Mouse (Mus musculus) left cerebral cortex, postnatal 14 days (tissue): ENCODE data around the gene Drc1. TPM values are rescaled to one million over a fixed set of nuclear protein-coding genes. Genes with fewer than 3 reads are reported as not detected.

Experiments
- DNase-seq, 2 experiments: peaks; one replicate each; pipeline ENCODE4 v3.0.0; 2021 to 2022; ENCODE audit warnings: low spot score in 2 of 2, mixed read lengths in 1 of 2
- intact Hi-C: fragments of 180-260 bp; cut with DNase I; formaldehyde crosslinking; loops from one replicate; pipeline ENCODE4 v1.15.1; 2025
- total RNA-seq, 2 experiments: library from RNA; stranded (reverse); gene quantifications; 2 replicates each; pipeline ENCODE4 v1.2.3; 2021

The Drc1 gene
- total RNA-seq, 2 experiments from 2014 or later, result 14.9 to 18.2 TPM

DNA sequence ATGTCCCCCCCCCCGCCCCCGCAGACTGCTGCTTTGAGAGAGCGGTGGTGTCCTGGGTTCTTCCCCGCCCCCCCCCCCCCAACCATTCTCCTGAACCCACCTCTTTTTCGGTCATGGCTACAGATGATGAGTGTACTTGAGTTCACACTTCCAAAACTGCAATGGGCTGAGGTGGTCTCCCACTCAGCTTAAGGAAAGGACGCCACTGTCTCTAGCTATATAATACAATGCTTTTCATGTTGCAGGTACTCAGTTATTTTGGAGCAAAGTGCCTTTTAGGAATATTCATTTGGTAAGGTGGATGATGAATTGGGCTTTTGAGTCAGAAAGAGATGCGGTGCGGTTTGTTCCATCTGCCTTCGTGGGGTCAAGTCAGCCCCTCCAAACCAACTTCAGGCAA, 324 bp upstream of the Drc1 start:
- intact Hi-C loops, result no loop called here
- no peak for DNase-seq

DNA sequence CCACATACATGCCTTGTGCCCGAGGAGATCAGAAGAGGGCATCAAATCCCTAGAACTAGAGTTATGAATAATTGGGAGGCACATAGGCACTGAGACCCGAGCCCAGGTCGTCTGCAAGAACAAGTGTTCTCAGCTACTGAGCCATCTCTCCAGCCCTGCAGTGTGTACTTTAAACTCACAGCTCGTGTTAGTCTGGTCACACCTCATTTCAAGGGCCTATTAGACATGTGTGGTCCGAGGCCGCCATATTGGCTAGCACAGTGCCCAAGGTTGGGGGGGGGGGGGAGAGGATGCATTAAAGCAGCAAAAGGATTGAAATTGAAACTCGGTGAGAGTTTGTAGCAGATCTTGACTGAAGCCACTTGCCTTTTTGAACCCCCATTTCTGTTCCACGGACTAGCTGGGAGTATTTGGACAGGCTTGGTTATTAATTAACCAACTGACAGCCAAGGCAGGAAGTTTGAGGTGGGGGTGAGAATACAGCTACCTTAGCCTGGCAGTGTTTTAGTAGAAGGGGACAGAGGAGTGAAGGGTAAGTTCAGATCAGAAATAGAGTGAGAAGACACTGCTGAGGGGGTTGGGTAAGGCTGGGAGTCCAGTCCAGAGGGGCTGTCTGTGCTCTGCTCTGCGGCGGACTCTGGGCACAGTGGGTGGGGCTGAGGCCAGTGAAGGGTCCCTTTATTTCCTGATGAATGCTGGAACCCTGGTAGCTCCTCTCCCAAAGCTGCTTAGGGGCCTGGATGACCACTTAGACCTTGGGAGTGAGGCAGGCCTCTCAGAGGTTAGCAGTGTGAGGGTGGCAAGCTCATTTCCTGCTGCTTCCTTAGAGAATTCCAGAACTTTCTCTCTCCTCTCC, 5.0 kb downstream of the Drc1 start:
- no peak for DNase-seq
- intact Hi-C loops, result no loop called here

DNA sequence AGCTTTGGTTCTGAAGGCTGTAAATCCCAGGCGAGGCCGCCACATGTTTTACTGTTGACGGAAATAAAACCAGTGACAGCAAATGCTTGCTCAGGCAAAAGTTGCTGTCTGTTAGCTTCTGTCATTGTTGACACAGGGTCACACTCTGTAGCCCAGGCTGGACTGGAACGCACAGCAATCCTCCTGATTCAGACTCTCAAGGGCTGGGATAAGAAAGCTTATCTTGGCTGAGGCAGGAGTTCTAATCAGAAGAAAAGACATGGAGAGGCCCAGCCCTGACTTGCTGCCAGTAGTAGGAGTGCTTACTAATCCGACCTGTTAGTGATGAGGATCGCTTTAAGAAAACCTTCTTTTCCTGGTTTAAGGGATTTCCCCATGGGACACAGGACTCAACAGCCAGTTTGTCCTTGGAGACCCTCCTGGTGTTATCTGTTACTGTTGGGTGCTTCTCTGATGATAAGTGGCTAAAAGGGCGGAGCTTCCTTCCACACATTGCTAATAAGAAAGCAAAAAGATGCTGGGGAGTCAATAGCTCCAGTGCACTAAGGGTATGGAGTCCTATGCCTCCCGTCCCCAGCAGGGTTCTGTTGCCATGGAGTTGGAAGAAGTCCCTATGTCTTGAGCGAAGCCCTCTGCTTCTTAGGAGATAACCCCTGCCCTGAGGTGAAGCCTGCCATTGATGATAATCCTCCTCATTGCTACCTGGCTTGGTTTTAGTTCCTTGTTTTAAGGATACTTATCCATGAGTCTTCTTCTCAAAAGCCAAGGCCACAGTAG, 6.1 kb downstream of the Drc1 start:
- intact Hi-C loops, result no loop called here
- no peak for DNase-seq

DNA sequence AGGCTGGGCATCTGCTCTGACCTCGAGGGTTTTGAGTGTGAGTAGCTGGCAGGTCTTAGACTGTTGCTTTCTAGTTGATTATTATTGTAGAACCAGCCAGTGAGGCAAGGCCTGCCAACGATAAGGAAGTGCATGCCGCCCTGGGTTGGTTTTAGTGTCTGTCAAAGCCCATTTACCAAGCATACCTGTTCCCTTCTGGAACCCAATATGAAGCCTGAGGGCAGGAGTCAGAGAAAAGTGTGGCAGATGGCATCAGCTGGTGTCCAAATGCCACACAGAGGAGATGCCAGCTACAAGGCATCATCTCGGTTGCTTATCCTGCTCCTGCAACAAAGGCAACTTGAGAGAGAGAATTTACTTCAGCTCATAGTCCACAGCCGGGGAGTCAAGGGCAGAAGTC, 59.6 kb downstream of the Drc1 start:
- no peak for DNase-seq
- intact Hi-C loops, result no loop called here

DNA sequence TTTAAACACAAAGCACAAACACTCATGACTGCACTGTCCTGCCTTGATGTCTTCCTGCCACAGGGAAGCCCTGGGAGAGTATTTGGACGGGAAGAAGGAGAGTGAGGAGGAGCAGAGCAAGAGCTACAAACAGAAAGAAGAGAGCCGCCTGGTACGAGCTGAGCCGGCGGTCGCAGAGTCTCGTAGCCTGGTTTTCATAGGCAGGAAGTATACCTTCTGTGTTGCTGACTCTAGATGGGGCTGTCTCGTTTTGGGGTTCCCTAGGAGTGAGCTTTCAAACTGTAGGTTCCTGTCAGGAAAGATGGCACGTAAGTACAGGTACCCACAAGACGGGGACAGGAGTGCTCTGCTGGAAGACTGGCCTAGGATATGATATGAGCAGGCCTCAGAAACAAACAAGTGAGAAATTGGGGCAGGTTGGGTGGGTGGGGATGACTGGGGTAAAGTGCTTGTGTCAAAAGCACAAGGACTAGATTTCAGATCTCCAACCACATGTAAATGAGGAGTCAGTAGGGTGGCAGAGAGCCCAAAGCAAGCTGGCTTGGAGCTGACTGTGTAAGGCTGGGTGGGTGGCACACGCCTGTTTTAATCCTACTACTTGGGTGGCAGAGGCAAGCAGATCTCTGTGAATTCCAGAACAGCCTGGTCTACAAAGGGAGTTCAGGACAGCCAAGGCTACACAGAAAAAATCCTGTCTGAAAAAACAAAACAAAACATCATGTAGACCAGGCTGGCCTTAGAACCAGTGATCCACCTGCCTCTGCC, 60.6 kb downstream of the Drc1 start:
- intact Hi-C loops, result no loop called here

DNA sequence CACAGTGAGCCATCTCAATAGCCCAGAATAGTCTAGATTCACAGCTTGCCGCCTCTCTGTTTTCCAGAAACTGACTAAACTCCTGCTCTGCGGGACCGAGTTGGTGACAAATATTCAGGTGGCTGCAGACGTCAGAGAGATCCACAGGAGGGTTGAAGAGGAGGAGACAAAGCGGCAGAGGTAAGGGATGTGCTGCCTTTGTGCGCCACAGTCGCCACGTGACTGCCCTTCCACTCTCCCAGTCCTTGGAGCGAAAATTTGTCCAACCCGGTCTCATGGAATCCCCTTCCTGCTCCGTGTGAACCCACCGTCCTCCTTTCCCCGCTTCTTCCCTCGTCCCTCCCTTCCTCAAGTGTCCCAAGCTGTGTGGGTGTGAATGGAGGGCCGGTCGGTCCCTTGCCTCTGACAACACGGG, 61.4 kb downstream of the Drc1 start:
- intact Hi-C loops, result no loop called here

More for the DNA sequence above, 60.6 kb downstream of the Drc1 start:
- no peak for DNase-seq

DNA sequence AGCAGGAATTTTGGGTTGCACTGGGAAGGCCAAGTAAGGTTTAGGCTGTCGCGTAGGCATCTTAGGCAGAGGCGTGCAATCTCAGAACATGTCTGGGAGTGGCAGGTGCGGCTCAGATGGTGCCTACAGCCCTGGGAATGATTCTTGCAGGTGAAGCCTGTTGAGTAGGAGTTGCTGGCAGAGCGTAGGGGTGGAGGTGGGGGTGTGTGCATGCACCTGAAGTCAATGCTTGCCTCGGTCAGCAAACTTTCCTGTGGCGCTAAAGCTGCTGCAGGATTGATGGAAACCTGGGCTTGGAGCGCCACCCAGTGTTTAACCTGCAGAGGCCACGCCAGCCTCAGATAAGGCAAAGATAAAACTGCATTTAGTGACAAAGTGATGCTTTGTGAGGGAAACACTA, 61.9 kb downstream of the Drc1 start:
- peak; percentile 54 to 67 for DNase-seq
- intact Hi-C loops, result no loop called here

More for the DNA sequence above, 61.4 kb downstream of the Drc1 start:
- DNase-seq, result peak in 1 of 2 experiments; percentile 42

DNA sequence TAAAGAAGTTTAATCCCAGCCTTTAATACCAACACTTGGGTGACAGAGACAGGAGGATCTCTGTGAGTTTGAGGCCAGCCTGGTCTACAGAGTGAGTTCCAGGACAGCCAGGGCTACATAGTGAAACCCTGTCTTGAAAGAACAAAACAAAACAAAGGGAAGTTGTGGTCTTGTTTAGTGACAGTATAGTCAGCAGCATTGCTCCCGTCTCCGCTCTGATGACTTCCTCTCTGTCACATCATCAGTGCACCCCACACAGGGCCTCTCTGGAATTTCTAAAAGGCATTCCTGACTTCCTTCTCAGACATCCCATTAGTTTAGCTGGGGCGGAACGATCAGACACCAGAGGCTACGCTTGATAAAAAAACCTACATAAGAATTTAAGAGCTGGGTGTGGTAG, 62.7 kb downstream of the Drc1 start:
- intact Hi-C loops, result no loop called here
- DNase-seq, result no peak

DNA sequence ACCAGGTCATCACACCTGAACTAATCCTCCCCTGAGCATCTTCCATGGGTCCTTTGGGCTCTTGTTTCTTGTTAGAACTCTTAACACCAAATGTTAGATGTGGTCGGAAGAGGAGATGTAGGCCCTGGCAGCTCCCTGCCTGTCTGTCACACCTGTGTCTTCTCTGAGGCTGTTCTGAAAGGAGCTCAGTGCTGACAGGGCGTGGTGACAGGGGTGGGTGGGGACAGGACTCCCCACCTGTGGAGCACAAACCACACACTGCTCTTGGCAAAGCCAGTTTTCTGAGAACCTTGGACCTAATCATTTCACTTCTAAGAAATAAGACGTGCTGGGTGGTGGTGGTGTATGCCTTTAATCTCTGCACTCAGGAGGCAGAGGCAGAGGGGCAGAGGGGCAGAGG, 72.4 kb downstream of the Drc1 start:
- intact Hi-C loops, result no loop called here

DNA sequence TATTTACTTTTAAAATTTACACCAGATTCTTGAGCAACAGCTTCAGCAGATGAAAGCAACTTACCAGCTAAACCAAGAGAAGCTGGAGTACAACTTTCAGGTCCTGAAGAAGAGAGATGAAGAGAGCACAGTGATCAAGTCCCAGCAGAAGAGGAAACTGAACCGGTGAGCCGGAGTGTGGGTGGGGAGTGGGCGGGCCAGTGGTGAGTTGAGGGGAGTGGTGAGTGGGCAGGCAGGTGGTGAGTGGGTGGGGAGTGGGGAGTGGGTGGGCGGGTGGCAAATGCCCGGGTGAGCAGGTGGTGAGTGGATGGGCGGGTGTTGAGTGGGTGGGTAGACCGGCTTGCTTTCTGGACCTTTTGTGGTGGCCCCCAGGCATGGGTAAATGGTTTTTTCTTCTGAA, 73.9 kb downstream of the Drc1 start:
- intact Hi-C loops, result no loop called here
- DNase-seq, result no peak

More for the DNA sequence above, 72.4 kb downstream of the Drc1 start:
- DNase-seq, result no peak

DNA sequence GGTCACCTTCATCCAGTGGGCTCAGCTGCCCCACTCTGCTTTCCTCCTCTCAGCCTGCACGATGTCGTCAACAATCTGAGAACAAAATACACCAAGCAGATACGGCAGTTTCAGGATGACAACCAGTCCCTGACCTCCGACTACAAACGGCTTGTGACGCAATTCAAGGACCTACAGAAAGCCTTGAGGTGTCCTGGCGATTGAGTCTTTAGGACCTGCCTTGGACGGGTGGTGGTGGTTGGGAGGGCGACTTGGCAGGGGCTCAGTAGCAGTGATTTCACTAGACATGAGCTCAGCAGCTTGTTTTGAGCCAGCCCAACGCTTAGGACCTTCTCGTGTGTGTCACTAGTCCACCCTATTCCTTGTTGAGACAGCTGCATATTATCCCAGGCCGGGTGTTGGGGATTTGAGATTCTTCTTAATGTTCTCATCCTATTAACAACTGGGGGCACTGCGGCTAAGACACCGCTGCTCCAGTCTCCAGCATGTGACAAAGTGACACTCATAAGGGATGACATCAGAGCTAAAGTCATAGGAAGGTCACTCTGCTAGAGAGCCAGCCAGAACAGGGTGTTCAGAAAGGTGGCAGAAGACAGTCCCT, 74.5 kb downstream of the Drc1 start:
- intact Hi-C loops, result no loop called here
- no peak for DNase-seq

DNA sequence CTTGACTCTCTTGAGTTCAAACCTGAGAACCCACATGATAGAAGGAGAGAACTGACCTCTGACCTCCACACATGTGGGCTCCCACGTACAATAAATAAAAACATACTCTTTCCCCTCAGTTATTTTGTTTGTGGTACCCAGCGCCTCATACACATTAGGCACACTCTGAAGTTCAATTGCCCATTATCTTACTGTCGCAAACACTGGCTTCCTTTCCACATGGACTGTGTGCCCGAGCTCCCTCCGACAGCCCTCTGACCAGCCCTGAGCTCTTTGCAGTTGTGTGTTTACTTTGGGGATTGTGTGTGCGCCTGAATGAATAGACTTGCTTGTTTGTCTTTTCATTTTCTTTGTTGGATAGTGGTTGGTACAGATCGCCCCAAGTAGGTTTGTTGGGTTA, 75.5 kb downstream of the Drc1 start:
- DNase-seq, result no peak
- intact Hi-C loops, result no loop called here

DNA sequence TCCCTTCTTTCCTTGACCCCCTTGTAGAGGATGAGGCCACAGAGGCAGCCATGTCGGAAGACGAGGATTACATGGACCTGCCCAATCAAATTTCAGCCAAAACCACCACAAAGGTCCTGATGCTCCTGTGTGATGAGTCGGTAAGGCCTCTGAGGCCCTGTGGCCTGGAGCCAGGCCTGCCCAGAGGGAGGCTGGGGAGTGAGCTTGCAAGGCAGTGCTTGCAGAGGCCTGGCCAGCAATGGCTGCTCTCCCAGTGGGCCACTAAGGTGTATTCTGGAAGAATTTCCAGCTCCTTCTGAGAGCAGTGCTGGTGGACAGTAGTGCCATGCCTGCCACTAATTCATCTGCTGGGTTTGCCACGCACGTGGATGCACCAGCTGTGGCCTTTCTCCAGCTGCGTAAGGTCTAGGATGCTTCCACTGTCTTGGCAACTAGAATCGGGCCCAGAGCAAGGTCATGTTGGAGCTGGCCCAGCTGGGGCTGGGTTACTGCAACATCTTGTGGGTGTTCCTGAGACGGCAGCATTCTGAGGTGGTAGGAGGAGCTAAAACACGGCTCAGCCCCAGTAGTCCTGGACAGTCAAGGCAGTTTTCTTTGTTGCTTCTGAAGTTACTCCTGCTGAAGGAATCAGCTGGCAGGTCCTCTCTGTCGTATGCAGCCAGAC, 77.4 kb downstream of the Drc1 start:
- no peak for DNase-seq
- intact Hi-C loops, result no loop called here

DNA sequence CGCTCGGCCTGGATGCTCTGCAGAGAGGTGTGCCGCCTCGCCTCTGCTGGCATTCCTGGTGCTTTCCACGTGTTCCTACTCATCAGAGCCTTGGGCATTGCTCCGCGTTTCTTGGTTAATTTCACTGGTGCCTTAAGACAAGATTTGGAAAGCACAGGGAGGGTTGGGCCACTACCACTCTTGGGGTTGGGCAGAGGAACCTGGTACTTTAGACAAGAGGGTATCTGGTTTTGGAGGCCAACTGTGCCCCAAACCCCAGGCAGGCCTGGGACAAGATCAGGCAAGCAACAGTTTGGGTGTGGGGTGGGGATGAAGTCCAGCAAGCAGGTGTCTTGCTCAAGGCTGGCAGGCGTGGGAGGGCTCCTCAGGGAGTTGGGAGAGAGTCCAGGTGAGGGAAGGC, 86.2 kb downstream of the Drc1 start:
- intact Hi-C loops, result no loop called here

DNA sequence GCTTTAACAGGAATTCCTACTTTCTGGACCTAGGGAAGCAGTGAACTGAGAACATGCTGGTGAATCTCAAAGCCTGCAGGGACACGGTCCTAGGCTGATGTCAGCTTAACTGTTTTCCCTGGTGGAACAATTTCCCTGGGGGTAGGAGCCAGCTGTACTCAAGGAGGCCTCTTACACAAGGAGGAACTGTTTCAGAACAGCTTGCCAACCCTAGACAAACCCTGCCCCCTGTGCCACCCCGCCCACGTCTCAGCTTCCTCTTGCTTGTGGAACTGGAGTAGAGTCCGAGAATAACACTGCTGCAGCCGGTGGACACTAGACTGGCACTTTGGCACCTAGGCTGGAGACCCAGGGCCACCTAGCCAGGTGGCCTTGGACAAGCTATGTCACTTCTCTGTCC, 88.2 kb downstream of the Drc1 start:
- peak; percentile 42 to 66 for DNase-seq
- intact Hi-C loops, result no loop called here

More for the DNA sequence above, 86.2 kb downstream of the Drc1 start:
- DNase-seq, result no peak

DNA sequence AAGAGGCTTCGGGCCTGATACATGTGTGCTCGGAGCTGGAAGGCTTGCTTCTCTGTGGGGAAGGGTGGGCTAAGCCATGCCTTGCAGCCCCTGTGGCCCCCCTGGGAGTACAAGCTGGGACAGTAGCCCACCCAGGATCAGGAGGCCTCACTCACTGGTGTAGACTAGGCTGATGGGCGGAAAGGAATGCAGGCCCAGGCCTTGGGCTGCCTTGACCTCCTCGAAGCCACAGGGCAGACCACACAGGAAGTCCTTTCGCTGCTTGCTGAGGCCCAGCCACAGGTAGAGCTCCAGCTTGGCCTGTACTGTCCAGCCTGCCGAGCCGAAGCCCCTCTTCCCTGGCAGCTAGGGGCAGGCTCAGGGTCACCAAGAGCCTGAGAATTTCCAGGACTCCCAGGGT, 101.7 kb downstream of the Drc1 start:
- DNase-seq, result no peak
- intact Hi-C loops, result no loop called here

DNA sequence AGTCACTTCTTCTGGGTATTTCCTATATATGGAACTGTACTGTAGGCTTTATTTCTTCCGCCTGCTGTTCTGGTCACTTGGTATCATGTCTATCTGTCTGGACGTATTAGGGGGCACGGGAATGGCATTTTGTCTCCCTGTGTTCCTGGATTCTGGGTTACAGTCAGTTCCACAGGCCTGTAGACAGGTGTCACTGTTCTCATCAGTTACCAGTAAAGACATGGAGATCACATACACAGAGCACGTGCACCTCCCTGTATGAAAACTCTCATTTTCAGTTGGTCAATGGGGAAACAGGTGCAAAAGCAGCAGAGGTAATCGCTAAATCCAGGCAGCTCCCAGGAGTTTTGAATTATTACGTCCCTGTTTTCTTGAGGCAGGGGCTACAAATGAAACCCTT, 106.5 kb downstream of the Drc1 start:
- intact Hi-C loops, result no loop called here
- DNase-seq, result peak in 1 of 2 experiments; percentile 26

DNA sequence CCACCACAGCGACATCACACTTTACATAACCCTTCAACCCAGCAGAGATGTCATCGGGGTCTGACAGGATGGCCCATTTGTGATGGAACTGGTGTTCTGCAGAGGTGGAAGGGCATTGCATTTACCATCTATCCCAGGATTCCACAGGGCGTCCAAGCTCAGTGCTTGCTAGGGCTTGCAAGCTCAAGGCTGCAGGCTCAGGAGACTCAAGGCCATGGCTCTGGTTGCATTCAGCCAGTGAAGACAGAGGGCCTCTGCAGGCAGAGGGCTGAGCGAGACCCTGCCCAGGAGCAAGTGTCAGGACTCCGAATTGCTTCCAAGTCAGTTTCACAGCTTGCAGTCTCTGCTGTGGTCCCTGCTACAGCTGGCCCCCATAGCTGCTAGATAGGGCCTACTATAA, 108.6 kb downstream of the Drc1 start:
- no peak for DNase-seq
- intact Hi-C loops, result loop anchor here (5.0 kb wide), 1 partner anchor 87 kb away; no protein-coding TSS in a partner anchor

DNA sequence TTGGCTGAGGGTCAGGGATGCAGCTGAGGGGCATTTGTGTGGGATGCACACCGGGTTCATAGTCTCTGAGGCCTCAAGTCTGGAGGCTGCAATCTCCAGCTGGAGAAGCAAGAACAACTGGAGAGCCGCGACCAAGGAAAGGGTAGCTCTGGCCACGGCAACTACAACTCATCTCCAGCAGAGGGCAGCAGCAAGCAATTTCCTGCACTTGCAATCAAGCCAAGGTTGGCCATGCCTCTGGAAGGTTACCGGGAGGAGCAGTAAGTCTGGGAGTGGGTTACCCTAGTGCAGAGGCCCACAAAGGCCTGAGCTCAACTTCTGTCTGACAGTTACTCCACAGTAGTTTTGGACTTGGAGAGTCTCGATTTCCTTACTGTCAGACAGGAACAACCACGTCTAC, 110.3 kb downstream of the Drc1 start:
- intact Hi-C loops, result loop anchor here (5.0 kb wide), 1 partner anchor 86 kb away; no protein-coding TSS in a partner anchor
- DNase-seq, result peak; percentile 55 to 76
